Comparison of ENCODE assay signal across 8 mouse cellular contexts in the genomic region with DNA sequence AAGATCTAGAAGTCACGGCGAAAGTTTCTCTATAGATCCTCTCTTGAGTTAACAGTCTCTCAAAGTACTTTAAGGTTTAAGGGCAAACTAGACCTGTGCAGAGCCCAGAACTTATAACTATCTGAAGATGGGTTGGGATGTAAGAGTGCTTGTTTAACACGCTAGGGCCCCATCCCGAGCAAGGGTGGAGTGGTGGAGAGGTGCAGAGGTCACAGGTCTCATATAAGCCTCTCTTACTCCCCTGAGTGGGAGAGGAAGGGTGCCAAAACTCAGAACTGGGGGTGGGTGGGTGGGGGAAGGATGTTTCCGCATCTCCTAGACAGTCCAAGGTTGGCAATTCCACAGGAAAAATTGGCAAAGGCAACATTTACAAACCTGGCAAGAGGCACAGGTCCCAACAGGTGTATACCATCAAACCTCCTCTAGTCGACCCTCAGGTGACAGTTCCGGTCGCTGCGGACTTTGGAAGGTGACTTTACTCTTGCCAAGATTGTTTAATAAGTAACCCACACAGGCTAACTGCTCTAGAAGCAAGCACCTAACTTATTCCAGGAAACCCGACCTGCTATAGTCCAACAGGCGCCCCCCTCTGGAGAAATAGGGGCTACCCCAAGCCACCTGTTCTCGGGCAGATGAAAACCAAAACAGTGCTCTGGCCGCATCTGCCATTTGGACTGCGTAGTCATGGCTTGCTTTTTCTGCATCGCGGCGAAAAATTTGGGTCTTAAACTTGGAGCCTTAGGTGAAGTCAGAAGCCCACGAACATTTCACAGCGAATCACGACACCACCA. TPM values are rescaled to one million over a fixed set of nuclear protein-coding genes. Genes with fewer than 3 reads are reported as not detected.
DNase-seq lines count a peak whose midpoint lies in the region; ATAC-seq and TF ChIP-seq lines count a peak whose summit lies in the region.
"Had no signal": no experiment of that assay in that cellular context is flagged by ENCODE, and none has a peak within 500 bp of the region (broad histone marks: within the 10 kb centered on the region; RNA-seq: fewer than 3 reads in every experiment).

No protein-coding gene starts in this region.

- peak overlapping the region; percentile 79 for H3K4me2 ChIP-seq in kidney, embryonic 16.5 days (replicated peaks; ENCODE audit: low read depth, low read length)

- no peaks in the 10 kb centered on the region for H3K4me1 ChIP-seq in ES-E14 (ENCODE audit: control insufficient read depth in 2 of 2, insufficient read depth in 2 of 2, low read length in 2 of 2, poor library complexity in 1 of 2)
- peaks cover 10% of the 10 kb centered on the region for H3K4me1 ChIP-seq in kidney, embryonic 16.5 days (ENCODE audit: insufficient read depth, low read length)

- no peaks in the 10 kb centered on the region for H3K36me3 ChIP-seq in ES-E14 (ENCODE audit: control insufficient read depth, insufficient read depth, low read length, poor library complexity, severe bottlenecking)
- H3K36me3 ChIP-seq in kidney, embryonic 16.5 days (ENCODE audit: insufficient read depth, low read length) = no peaks in the 10 kb centered on the region

- 17% methylated on average over 20 of the region's 20 CpGs for WGBS in kidney, embryonic 16.5 days

- H3K4me3 ChIP-seq in ES-E14 (ENCODE audit: insufficient read depth in 1 of 2, low read depth in 1 of 2, low read length in 2 of 2, poor library complexity in 1 of 2, severe bottlenecking in 1 of 2) = peak overlapping the region; percentile 84 to 91
- peak overlapping the region; percentile 75 for H3K4me3 ChIP-seq in kidney, embryonic 16.5 days (ENCODE audit: low read length)

- H3K27ac ChIP-seq in ES-E14 (ENCODE audit: insufficient read depth, low read depth, low read length, poor library complexity, severe bottlenecking) = no peak overlapping the region
- peak overlapping the region; percentile 81 for H3K27ac ChIP-seq in kidney, embryonic 16.5 days (ENCODE audit: low read length)

- ATAC-seq in granulocyte monocyte progenitor cell, adult 5-6 weeks (replicated peaks; ENCODE audit: poor library complexity, severe bottlenecking) = 0 out of 2 replicates have a peak, but pooled peaks have one; percentile 10
- ATAC-seq in kidney, embryonic 16.5 days (ENCODE audit: low FRiP score, low TSS enrichment) = peak; percentile 81

- peak overlapping the region; percentile 85; the same call in 1 of the 2 replicates for H3K9ac ChIP-seq in ES-E14 (ENCODE audit: insufficient read depth, low read depth, low read length, poor library complexity, severe bottlenecking)
- H3K9ac ChIP-seq in kidney, embryonic 16.5 days (replicated peaks; ENCODE audit: low read length) = peak overlapping the region; percentile 80

- no peaks in the 10 kb centered on the region for H3K9me3 ChIP-seq in ES-E14 (ENCODE audit: control insufficient read depth, insufficient read depth, low read depth, low read length)
- no peaks in the 10 kb centered on the region for H3K9me3 ChIP-seq in kidney, embryonic 16.5 days (ENCODE audit: low read length)

- H3K27me3 ChIP-seq in kidney, embryonic 16.5 days (ENCODE audit: insufficient read depth, low read length) = 0 out of 2 replicates have a peak, but pooled peaks cover 4% of the 10 kb centered on the region

- in situ Hi-C loops in ES-E14 (cut with MboI; ENCODE audit: low sequenced_read_pairs in 2 of 2, unreplicated experiment in 2 of 2) = no loop called here

- DNase-seq in ES-E14 (ENCODE audit: low read depth, low spot score) (peak; percentile 47), adipocyte (ENCODE audit: low spot score) (no peak)
- DNase-seq in adrenal gland, postnatal 14 days = peak; percentile 78
- DNase-seq in lung, postnatal 25 days (ENCODE audit: low spot score) = peak; percentile 83
- DNase-seq in spleen, adult 12 weeks (ENCODE audit: low spot score) = peak; percentile 36

TF ChIP-seq in ES-E14, 5 proteins besides CTCF, POLR2A, EP300 and RAD21:
- no peak for TF ChIP-seq MAFK (IDR thresholded peaks at IDR 0.05; ENCODE audit: insufficient read depth, low read depth, low read length)
- no peak for TF ChIP-seq ZNF384 (IDR thresholded peaks at IDR 0.05; ENCODE audit: low read depth, low read length)
- TF ChIP-seq HCFC1 (IDR thresholded peaks at IDR 0.05; ENCODE audit: borderline replicate concordance, insufficient read depth, low read length) = no peak
- TF ChIP-seq CHD2 (IDR thresholded peaks at IDR 0.05; ENCODE audit: low read depth, low read length) = no peak
- no peak; the same call in 1 of the 2 replicates for TF ChIP-seq ZC3H11A (IDR thresholded peaks at IDR 0.05; ENCODE audit: borderline replicate concordance, low read depth, low read length)

RNA-seq across cellular contexts. Expression of gene Mob3b, which starts 2.0 kb away (rescaled TPM):
- 8.3 and 10.5 TPM in 2 replicates for total RNA-seq in ES-E14 (2012; rRNA removed)
- 20.2 and 21.0 TPM in 2 replicates for total RNA-seq in adrenal gland, postnatal 14 days (2021)
- 1.4 and 7.8 TPM in 2 replicates for total RNA-seq in granulocyte monocyte progenitor cell, adult 5-6 weeks (2014; fragmentation: Nextera tagmentation)
- 0.77 and 2.2 TPM in 2 replicates for total RNA-seq in granulocyte monocyte progenitor cell, adult 5-6 weeks (2017)
- 14.7 and 17.2 TPM in 2 replicates for polyA plus RNA-seq in kidney, embryonic 16.5 days (2015; fragmentation: Nextera tagmentation; extraction: Ambion mirVana)

RNA-seq across cellular contexts. Expression of gene Ifnk, which starts 3.5 kb away (rescaled TPM):
- not detected in 2 replicates for total RNA-seq in ES-E14 (2012; rRNA removed)
- not detected in 2 replicates for total RNA-seq in adrenal gland, postnatal 14 days (2021)
- total RNA-seq in granulocyte monocyte progenitor cell, adult 5-6 weeks (2014; fragmentation: Nextera tagmentation) = not detected in 2 replicates
- total RNA-seq in granulocyte monocyte progenitor cell, adult 5-6 weeks (2017) = not detected in 2 replicates
- polyA plus RNA-seq in kidney, embryonic 16.5 days (2015; fragmentation: Nextera tagmentation; extraction: Ambion mirVana) = 0.27 and 0.30 TPM in 2 replicates
- total RNA-seq: left cerebral cortex, postnatal 10 days had no signal
